Mouse (Mus musculus): Measurements from ENCODE around the gene Pdia3.

- TF ChIP-seq GATA1 (IDR thresholded peaks at IDR 0.05; ENCODE audit: borderline replicate concordance, low read length) (no peak), FLI1 (IDR thresholded peaks at IDR 0.05; ENCODE audit: low read length) (no peak)
These were observed 42.7 kb upstream of the Pdia3 start for GRCm38 (mm10) chr2:121370921-121371320.
